11 mouse cellular contexts compared by ENCODE assay signal in genomic region chrX:73867256-73867655, GRCm38 (mm10). TPM values are rescaled to one million over a fixed set of nuclear protein-coding genes. Genes with fewer than 3 reads are reported as not detected.
A peak's percentile ranks its signal among the peaks of the same experiment; 100 is the strongest.
DNase-seq lines count a peak whose midpoint lies in the region; ATAC-seq lines count a peak whose summit lies in the region.
"Had no signal": no experiment of that assay in that cellular context is flagged by ENCODE, and none has a peak within 500 bp of the region (broad histone marks: within the 10 kb centered on the region; RNA-seq: fewer than 3 reads in every experiment).

No protein-coding gene starts in this region.

- no peak for ATAC-seq in neural tube, embryonic 13.5 days (ENCODE audit: low read depth)
- no peak for ATAC-seq in neural tube, embryonic 15.5 days (ENCODE audit: low FRiP score)
- no peak for ATAC-seq in hindbrain, embryonic 14.5 days (ENCODE audit: low FRiP score)

- H3K36me3 ChIP-seq in neural tube, embryonic 13.5 days, result peaks cover 21% of the 10 kb centered on the region
- peaks cover 9% of the 10 kb centered on the region; the same call in 1 of the 2 replicates for H3K36me3 ChIP-seq in neural tube, embryonic 15.5 days
- peaks cover 29% of the 10 kb centered on the region for H3K36me3 ChIP-seq in hindbrain, embryonic 14.5 days (replicated peaks; ENCODE audit: control insufficient read depth, insufficient read depth)
- H3K36me3 ChIP-seq: heart, embryonic 10.5 days had no signal

- peaks cover 35% of the 10 kb centered on the region for H3K4me1 ChIP-seq in neural tube, embryonic 13.5 days (replicated peaks)
- peaks cover 6% of the 10 kb centered on the region; the same call in 1 of the 2 replicates for H3K4me1 ChIP-seq in neural tube, embryonic 15.5 days
- peaks cover 20% of the 10 kb centered on the region; the same call in 1 of the 2 replicates for H3K4me1 ChIP-seq in hindbrain, embryonic 14.5 days (replicated peaks; ENCODE audit: control insufficient read depth, insufficient read depth, low read length)
- H3K4me1 ChIP-seq: heart, embryonic 10.5 days had no signal

- H3K4me3 ChIP-seq in neural tube, embryonic 13.5 days, result no peak overlapping the region
- H3K4me3 ChIP-seq in neural tube, embryonic 15.5 days (replicated peaks), result no peak overlapping the region
- H3K4me3 ChIP-seq in hindbrain, embryonic 14.5 days (replicated peaks; ENCODE audit: low read length), result no peak overlapping the region
- H3K4me3 ChIP-seq: heart, embryonic 10.5 days had no signal

- H3K9ac ChIP-seq in neural tube, embryonic 13.5 days, result 0 out of 2 replicates have a peak overlapping the region, but pooled peaks have one; percentile 17
- no peak overlapping the region for H3K9ac ChIP-seq in neural tube, embryonic 15.5 days (replicated peaks)
- H3K9ac ChIP-seq in hindbrain, embryonic 14.5 days, result no peak overlapping the region

- H3K27me3 ChIP-seq in neural tube, embryonic 13.5 days, result no peaks in the 10 kb centered on the region
- H3K27me3 ChIP-seq in neural tube, embryonic 15.5 days (replicated peaks), result no peaks in the 10 kb centered on the region
- H3K27me3 ChIP-seq in hindbrain, embryonic 14.5 days (ENCODE audit: control insufficient read depth, insufficient read depth, low read length), result no peaks in the 10 kb centered on the region

- 23% methylated on average over 3 of the region's 3 CpGs for WGBS in neural tube, embryonic 13.5 days
- WGBS in neural tube, embryonic 15.5 days, result 32% methylated on average over 3 of the region's 3 CpGs
- WGBS in hindbrain, embryonic 14.5 days, result 15% methylated on average over 3 of the region's 3 CpGs

- H3K4me2 ChIP-seq in neural tube, embryonic 13.5 days, result no peak overlapping the region
- H3K4me2 ChIP-seq in neural tube, embryonic 15.5 days, result no peak overlapping the region
- H3K4me2 ChIP-seq in hindbrain, embryonic 14.5 days (replicated peaks), result no peak overlapping the region

- H3K27ac ChIP-seq in neural tube, embryonic 13.5 days (replicated peaks), result peak overlapping the region; percentile 55; the same call in 1 of the 2 replicates
- H3K27ac ChIP-seq in neural tube, embryonic 15.5 days (replicated peaks), result no peak overlapping the region
- H3K27ac ChIP-seq in hindbrain, embryonic 14.5 days, result peak overlapping the region; percentile 69
- H3K27ac ChIP-seq: heart, embryonic 10.5 days had no signal

- peak; percentile 30 for DNase-seq in cerebellum, adult 9-11 months
- no peak for DNase-seq in cerebellum, adult 8-10 months
- DNase-seq in hindbrain, embryonic 14.5 days (ENCODE audit: low spot score), result no peak
- DNase-seq in ovary, postnatal 36 days (ENCODE audit: low spot score), result no peak
- no peak for DNase-seq in kidney, postnatal 4 days
- DNase-seq in thymus, postnatal 0 days (ENCODE audit: low spot score), result no peak

- no peaks in the 10 kb centered on the region for H3K9me3 ChIP-seq in neural tube, embryonic 13.5 days
- no peaks in the 10 kb centered on the region for H3K9me3 ChIP-seq in neural tube, embryonic 15.5 days (replicated peaks)
- H3K9me3 ChIP-seq in hindbrain, embryonic 14.5 days (ENCODE audit: control insufficient read depth, low read length), result no peaks in the 10 kb centered on the region
- H3K9me3 ChIP-seq: heart, embryonic 10.5 days had no signal

RNA-seq across cellular contexts. Expression of gene Avpr2, which starts 24.6 kb away (rescaled TPM):
- polyA plus RNA-seq in neural tube, embryonic 13.5 days (2015; fragmentation: Nextera tagmentation; extraction: Ambion mirVana), result 0.14 and 0.15 TPM in 2 replicates
- 0.05 and 0.20 TPM in 2 replicates for polyA plus RNA-seq in neural tube, embryonic 15.5 days (2015; fragmentation: Nextera tagmentation; extraction: Ambion mirVana)
- 0.39 TPM in 1 of 2 replicates, not detected in the other for polyA plus RNA-seq in hindbrain, embryonic 14.5 days (2014; fragmentation: Nextera tagmentation; extraction: Ambion mirVana)
- polyA plus RNA-seq in thymus, postnatal 0 days (2015; fragmentation: Nextera tagmentation; extraction: Ambion mirVana), result 1.2 and 2.1 TPM in 2 replicates
- polyA plus RNA-seq: heart, embryonic 10.5 days; liver, adult 2 months; urinary bladder, adult 2 months had no signal

RNA-seq across cellular contexts. Expression of gene L1cam, which starts 28.6 kb away (rescaled TPM):
- 97.6 and 98.7 TPM in 2 replicates for polyA plus RNA-seq in neural tube, embryonic 13.5 days (2015; fragmentation: Nextera tagmentation; extraction: Ambion mirVana)
- polyA plus RNA-seq in neural tube, embryonic 15.5 days (2015; fragmentation: Nextera tagmentation; extraction: Ambion mirVana), result 86.3 and 95.4 TPM in 2 replicates
- polyA plus RNA-seq in hindbrain, embryonic 14.5 days (2014; fragmentation: Nextera tagmentation; extraction: Ambion mirVana), result 135 and 147 TPM in 2 replicates
- 0.29 and 0.31 TPM in 2 replicates for polyA plus RNA-seq in thymus, postnatal 0 days (2015; fragmentation: Nextera tagmentation; extraction: Ambion mirVana)

RNA-seq across cellular contexts. Expression of gene Pdzd4, which starts 42.5 kb away (rescaled TPM):
- 2.6 and 3.2 TPM in 2 replicates for polyA plus RNA-seq in neural tube, embryonic 13.5 days (2015; fragmentation: Nextera tagmentation; extraction: Ambion mirVana)
- 3.6 and 4.5 TPM in 2 replicates for polyA plus RNA-seq in neural tube, embryonic 15.5 days (2015; fragmentation: Nextera tagmentation; extraction: Ambion mirVana)
- 5.5 and 6.4 TPM in 2 replicates for polyA plus RNA-seq in hindbrain, embryonic 14.5 days (2014; fragmentation: Nextera tagmentation; extraction: Ambion mirVana)
- 0.17 and 0.26 TPM in 2 replicates for polyA plus RNA-seq in thymus, postnatal 0 days (2015; fragmentation: Nextera tagmentation; extraction: Ambion mirVana)

RNA-seq across cellular contexts. Expression of gene Arhgap4, which starts 54.4 kb away (rescaled TPM):
- 2.8 and 3.2 TPM in 2 replicates for polyA plus RNA-seq in neural tube, embryonic 13.5 days (2015; fragmentation: Nextera tagmentation; extraction: Ambion mirVana)
- 3.9 and 6.3 TPM in 2 replicates for polyA plus RNA-seq in neural tube, embryonic 15.5 days (2015; fragmentation: Nextera tagmentation; extraction: Ambion mirVana)
- 3.0 and 3.1 TPM in 2 replicates for polyA plus RNA-seq in hindbrain, embryonic 14.5 days (2014; fragmentation: Nextera tagmentation; extraction: Ambion mirVana)
- 71.5 and 74.1 TPM in 2 replicates for polyA plus RNA-seq in thymus, postnatal 0 days (2015; fragmentation: Nextera tagmentation; extraction: Ambion mirVana)

RNA-seq across cellular contexts. Expression of gene Naa10, which starts 54.5 kb away (rescaled TPM):
- 97.3 and 112 TPM in 2 replicates for polyA plus RNA-seq in neural tube, embryonic 13.5 days (2015; fragmentation: Nextera tagmentation; extraction: Ambion mirVana)
- polyA plus RNA-seq in neural tube, embryonic 15.5 days (2015; fragmentation: Nextera tagmentation; extraction: Ambion mirVana), result 110 and 123 TPM in 2 replicates
- 86.8 and 98.0 TPM in 2 replicates for polyA plus RNA-seq in hindbrain, embryonic 14.5 days (2014; fragmentation: Nextera tagmentation; extraction: Ambion mirVana)
- 212 and 213 TPM in 2 replicates for polyA plus RNA-seq in thymus, postnatal 0 days (2015; fragmentation: Nextera tagmentation; extraction: Ambion mirVana)

Comparison
In these comparisons a context has a peak if more than half of its experiments do, and no peak if none do; other contexts are left out.
1. RNA of gene L1cam, which starts 28.6 kb away (polyA plus RNA-seq): 135 to 147 TPM in hindbrain, embryonic 14.5 days, 97.6 to 98.7 TPM in neural tube, embryonic 13.5 days and 86.3 to 95.4 TPM in neural tube, embryonic 15.5 days; 0.29 to 0.31 TPM in thymus, postnatal 0 days; every median in the first group is over 10 times any median in the second.